Mouse (Mus musculus): ENCODE measurements at regions not wholly inside any gene's neighbourhood (a gene's known extent, or its start where the extent isn't known, plus 50 kb on each side); places are given as distances from the start of the nearest gene placed in this dataset.

DNA sequence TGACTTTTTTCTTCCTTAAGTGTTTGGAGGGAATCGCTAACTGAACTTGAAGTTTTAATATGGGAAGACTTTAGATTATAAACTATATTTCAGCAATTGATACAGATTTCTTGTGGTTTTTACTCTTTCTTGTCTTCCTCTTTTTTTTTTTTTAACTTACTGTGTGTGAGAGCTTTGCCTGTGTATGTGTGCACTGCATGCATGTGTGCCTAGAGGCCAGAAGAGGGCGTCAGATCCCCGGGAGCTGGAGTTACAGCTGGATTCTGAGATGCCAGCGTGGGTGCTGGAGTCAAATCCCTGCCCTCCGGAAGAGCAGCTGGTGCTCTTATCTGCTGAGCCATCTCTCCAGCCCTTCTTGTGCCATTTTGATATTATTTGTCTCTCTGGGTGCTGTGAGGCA, 129.6 kb downstream of the Trim33 start:
- in situ Hi-C loops (cut with MboI, MseI), result no loop called here

DNA sequence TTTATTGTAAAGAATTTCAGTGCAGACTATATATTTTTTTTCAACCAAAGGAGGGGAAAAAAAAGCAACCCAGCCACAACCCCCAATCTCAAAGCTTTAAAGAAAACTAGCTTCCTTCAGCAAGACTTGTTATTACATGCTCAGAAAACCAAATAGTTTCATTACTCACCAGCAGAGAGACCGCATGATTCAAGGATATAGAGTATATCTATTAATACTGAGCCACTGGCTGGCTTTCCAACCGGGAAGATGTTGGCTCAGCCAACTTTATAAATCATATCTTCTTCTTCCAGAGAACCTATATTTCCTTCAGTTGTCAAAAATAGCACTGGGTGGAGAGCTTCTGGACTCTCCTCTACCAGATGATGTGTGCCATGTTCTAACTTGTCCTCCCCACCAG, 133.2 kb downstream of the Trim33 start:
- in situ Hi-C loops (cut with MboI, MseI), result no loop called here

DNA sequence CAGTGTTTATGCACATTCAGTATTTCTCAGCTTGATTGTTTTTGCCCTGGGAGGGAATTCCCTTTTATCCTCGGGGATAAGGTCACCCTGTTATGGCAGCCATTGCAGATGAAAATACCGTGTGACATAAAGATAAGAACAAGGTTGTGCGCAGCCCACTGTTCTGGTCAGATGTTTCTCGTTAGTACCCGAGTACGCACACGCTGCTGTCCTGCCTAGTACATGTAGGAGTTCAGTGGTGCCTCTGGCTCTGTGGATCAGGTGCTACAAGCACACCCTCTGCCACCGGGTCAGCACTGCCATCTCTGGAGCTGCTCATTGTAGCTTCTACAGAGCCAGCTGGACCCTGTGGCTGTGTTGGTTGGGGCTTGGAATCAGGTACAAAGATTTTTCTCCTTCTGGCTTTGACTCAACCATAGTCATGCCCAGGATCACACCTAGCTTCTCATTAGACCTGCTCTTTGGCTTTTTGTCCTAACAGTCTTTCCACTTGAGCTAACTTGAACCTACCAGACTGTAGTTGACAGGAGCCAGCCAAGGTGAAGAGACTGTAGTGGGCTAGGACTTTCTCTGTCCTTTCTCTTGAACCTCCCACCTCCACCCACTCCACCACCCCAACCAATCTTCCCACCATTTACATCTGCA, 136.1 kb downstream of the Trim33 start:
- in situ Hi-C loops (cut with MboI, MseI), result no loop called here

DNA sequence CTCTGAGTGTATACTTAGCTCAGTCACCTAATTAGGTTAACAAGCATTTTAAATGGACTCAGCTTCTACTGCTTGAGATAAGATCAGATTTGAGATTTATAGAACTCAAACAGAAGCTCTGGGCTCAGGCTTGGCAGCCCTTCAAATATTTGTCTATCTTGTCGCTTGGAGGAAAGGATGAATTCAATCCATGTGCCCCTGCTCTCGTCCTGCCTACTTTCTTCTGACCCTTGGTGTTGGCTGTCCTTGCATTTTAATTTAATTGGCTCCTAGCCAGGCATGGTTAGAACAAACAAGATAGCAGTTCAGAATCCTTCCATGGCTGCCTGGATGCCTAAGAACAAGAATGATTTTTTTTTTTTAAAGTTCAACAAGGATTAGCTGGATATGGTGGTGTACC, 137.2 kb downstream of the Trim33 start:
- in situ Hi-C loops (cut with MboI, MseI), result no loop called here

DNA sequence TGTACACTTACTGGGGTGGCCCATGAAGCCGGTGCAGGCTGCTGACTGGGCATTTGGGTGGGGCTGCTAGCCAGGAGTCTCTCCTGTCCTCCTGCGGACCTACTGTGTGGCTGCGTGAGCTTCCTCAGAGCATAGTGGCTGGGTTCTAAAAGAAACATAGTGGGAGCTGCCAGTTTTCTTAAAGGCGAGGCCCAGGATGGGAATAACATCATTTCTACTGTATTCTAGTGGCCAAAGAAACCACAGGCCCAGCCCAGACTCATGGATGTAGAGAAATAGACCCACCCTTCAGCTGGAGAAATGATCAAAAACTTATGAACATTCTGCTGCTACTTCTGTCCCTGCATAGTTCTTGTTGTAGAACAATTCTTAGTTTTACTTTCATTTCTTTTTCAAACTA, 138.7 kb downstream of the Trim33 start:
- in situ Hi-C loops (cut with MboI, MseI), result no loop called here

DNA sequence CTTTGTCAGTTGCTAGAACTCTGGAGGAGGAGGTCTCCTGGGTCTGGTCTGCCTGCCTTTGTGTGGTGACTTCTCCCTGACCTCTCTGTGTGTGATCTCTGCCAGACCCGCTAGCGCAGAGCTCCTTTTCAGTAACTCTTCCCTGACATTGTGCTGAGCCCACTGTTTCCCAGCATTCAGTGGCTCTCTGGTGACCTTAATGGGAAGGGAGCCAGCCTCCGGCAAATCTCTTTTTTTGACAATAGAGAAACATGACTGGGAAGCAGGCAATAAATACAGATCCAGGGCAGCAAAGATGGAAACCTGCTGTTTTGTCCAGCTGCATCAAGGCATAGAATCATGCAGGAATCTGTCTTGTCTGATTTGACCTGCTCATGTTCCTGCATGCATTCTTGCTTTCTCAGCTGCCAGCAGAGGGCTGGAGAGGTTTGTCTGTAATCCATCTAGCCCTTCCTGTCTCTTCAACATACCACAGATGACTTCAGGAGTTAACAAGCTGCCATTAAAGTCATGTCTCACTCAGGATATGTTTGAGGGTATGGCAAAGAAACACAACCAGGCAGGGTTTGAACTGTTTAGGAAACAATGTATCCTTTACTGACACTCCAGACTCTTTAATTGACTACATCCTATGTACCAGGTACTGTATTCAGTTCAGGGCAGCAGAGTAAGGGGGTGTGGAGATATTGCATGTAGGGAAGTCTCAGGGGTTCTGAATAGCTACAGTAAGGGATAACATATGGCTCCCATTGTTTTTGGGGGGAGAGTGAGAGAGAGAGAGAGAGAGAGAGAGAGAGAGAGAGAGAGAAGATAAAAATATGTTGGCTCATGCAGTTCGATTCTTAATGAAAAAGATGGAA, 140.9 kb downstream of the Trim33 start:
- in situ Hi-C loops (cut with MboI, MseI), result no loop called here

DNA sequence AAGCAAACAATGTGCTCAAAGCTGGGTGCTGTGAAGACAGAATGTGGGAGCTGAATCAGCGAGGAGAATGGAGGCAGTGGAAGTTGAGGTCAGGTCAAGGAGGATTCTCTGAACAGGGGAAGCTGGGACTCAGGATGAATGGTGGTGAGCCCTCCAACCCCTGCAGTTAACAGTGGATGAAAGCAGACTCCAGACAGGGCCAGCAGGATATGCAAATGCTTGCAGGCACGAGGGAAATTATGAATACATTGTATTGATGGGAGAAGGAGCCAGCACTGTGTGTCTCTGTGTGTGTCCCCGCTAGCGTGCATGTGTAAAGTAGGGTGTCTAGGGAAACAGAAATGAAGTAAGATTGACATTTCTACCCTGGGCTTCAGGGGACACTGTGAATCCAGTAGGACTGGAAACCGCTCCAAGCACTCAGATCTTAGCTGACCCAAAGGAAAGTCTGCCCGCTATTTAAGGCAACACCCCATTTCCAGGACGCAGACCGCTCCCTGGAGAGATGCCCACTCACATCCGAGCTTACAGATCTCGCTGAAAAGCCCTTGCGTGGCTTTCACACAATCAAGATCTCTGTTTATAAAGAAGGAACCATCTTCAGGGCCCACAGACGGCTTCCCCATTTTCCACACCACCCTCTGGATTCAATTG, 141.7 kb downstream of the Trim33 start:
- in situ Hi-C loops (cut with MboI, MseI), result no loop called here

DNA sequence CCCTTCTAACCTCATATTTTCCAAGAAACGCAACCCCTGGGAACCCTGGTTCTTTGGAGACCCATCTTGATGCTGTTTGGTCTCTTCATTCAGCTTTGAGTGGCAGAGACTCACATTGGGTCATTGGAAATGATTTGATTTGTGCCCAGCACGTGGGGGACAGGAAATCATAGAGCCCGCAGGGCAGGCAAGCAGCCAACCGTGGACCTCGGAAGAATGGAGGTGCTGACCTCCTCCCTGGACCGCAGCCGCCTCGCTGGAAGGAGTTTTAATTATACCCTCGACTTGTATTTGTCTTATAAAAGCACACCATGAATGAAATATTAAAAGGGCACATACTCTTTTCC, 142.2 kb downstream of the Trim33 start:
- in situ Hi-C loops (cut with MboI, MseI), result no loop called here

DNA sequence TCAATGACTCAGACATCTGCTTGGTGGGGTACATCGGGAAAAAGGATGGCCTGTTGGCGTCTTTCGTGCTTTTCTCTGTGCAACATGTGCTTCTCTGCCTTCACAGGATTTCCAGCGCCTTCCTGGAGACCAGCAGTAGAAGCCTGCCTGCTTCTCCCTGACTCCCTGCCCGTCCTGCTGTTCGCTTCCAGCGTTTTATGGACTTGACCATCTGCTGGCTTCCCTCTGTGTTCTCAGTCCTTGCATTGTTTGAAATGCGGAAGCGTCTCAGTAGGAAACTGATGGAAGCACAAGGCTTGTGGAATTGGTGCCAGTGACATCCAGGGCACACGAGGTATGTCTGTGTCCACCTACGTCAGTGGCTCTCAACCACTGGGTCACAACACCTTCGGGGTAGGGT, 143.7 kb downstream of the Trim33 start:
- in situ Hi-C loops (cut with MboI, MseI), result no loop called here

DNA sequence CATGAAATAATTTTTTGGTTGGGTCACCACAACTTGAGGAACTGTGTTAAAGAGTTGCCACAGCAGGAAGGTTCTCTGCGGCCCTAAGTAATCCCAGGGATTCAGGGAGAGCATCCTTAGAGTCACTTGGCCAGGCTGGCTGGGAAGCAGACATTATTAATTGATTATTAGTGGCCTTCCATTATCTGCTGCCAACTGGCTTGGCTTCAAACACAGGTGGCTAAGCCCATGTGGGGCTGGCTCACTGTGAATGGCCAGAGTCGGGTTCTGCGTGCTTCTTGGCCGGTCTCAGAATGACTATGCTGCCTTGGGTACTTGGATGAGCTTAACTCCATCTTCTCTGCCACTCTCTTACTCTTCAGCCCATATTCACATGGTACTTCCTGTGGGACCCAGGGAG, 144.2 kb downstream of the Trim33 start:
- in situ Hi-C loops (cut with MboI, MseI), result no loop called here

DNA sequence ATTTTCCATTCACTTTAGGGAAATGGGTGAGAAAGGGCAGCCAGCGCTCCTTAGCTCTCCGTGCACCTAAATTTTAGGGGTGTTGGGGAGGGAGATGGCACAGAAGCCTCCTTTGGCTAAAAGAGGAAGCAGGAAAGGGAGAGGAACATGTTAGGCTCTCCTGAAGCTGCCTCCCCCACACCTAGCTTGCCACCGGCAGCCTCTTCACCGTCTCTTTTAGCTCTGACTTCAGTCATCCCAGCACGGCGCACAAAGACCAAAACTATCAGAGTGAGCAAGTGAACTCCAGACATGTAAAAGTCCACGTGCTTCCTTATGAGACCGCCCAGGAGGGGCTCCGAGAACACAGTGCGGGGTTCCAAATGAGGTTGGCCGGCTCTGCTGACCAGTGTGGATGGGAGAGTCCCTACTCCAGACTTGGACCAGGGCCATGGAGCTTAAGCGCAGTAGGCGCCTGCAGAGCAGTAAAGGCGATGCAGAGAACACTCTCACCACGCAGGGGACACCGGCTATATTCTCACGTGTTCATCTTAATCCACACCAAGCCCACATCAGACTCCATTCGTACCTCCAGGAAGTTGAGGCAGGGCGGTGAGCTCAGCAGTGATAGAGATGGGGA, 146.8 kb downstream of the Trim33 start:
- in situ Hi-C loops (cut with MboI, MseI), result no loop called here

DNA sequence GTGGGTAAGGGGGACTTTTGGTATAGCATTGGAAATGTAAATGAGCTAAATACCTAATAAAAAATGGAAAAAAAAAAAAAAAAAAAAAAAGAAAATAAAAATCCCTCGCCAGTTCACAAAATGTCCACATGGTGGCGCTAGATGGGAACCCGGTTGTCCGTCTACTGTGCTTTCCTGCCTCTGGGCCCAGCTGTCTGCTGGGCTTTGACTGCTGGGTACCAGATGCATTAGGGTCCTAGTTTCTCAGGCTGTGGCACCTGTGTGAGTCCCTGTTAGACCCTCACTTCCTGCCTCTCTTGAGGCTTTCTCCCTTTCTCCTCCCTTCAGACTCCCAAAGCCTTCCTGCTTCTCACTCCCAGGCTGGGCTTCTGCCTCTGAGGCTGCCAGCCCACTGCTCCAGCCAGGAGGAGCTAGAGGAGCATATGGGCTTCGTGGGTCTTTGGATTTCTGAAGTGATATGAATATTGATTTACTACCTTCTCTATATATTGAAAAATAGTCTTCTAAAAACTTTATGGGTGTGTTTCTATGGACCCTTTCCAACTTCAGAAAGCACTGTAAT, 145.7 kb upstream of the Syt6 start:
- in situ Hi-C loops (cut with MboI, MseI), result no loop called here

DNA sequence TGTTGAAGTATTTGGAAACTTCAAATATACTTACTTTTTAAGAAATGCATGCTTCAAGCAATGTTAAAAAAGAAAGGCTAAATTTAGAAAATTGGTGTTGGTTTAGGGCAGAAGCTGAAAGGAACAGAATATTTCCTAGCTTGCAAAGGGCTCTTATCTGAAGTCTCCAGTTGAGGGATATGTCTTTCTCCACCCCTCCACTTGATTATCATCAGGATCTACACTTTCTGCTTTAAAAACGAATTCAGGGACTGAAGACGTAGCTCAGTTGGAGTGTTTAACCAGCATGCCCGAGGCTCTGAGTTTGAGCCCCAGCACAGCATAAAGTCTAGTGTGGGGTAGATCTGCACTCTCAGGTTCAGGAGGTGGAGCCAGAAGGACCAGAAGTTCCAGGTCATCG, 144.9 kb upstream of the Syt6 start:
- in situ Hi-C loops (cut with MboI, MseI), result loop anchor here (5.0 kb wide), 1 partner anchor 307 kb away; the partner anchor contains the start of genes Gm10964 (in 2 of the 2) and Olfml3 (in 2 of the 2)

DNA sequence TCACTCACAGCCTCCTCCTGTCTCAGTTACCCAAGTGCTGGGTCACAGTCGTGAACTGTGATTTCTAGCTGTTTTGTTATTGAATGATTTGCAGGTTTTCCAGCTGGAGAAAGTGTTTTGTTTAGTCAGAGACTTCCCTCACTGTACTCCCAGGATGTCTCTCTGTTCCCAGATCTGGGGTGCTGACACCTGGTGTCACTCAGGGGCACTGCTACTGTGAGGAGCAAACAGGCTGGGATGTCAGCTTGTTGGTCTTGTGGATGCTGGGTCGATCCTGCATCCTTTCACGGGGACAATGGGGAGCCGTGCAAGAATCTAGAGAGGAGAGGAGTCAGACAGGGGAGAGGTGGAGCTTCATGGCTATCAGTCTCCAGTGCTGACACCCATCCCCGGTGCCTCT, 142.8 kb upstream of the Syt6 start:
- in situ Hi-C loops (cut with MboI, MseI), result loop anchor here (5.0 kb wide), 1 partner anchor 305 kb away; the partner anchor contains the start of genes Gm10964 (in 2 of the 2) and Olfml3 (in 2 of the 2)

DNA sequence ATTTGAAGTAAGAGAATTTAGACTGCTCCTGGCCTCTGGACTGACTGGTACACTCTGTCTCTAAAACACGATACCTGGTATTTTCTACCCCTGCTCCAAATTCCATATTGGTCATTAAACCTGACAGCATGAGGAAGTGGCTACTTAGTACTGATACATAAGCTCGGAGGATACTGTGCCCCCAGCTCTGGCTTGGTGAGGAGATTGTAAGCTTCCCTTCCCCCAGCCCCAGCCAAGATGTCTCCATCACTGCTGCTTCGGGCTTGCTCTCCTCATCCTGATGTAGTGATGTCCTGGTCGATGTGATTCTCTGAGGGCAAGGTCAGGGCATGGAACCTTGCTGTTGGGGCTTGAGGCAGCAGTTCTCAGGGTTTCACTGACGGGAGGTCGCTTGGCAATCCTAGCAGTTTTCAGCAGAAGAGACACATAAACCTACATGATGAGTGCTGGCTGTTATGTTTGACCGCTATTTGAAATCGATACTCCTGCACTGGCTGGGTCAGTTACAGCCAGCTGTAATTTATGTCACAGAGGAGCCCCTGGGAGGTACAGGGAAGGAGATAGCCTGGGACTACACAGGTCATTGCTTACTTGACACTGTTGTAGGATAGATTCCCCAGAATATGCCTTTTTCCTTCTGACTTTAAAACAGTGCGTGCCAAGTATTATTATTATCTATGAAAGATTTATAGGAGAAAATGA, 138.0 kb upstream of the Syt6 start:
- in situ Hi-C loops (cut with MboI, MseI), result no loop called here

DNA sequence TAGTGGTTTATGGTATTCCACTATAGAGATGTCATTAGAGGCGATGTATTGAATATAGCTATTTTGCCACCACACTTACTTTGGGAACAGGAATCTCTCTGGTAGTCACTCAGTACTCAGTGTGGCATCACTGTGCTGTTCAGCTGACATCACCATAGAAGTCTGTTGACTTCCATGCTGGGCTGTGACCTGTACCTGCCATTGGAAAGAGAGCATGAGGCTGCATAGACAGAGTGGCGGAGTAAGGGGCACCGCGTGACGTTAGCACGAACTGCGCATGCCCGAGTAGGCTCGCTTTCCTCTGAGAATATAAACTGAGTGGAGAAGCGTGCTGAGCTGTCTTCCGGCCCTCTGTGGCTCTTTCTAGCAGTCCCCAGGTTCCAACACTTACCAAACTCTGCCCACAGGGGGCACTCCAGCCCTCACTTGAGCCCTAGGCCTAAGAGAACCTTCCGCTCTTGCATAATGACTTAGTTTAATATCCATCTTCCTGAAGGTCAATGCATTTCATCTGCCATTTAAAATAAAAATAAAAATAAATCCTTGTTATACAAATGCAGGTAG, 136.2 kb upstream of the Syt6 start:
- in situ Hi-C loops (cut with MboI, MseI), result no loop called here

DNA sequence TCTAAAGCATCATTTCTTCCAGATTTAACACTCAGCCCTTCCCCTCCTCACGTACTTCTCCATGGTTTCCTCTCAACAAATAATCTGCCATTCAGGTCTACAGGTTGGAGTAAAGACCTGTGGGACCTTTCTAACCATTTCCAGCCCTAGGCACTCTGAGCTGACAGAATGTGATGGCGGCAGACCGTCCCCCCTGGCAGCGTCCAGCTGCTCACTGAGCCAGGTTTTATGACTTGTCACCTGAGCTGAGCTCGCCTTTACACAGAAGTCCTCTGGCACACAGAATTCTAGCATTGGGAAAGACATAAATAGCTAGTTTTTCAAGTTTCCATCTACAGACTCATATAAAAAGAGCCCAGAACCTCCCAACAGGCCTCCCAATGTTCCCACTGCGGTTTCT, 131.8 kb upstream of the Syt6 start:
- in situ Hi-C loops (cut with MboI, MseI), result loop anchor here in 1 of 2 experiments (10.0 kb wide), 1 partner anchor 392 kb away; the partner anchor contains the start of gene Bcl2l15

DNA sequence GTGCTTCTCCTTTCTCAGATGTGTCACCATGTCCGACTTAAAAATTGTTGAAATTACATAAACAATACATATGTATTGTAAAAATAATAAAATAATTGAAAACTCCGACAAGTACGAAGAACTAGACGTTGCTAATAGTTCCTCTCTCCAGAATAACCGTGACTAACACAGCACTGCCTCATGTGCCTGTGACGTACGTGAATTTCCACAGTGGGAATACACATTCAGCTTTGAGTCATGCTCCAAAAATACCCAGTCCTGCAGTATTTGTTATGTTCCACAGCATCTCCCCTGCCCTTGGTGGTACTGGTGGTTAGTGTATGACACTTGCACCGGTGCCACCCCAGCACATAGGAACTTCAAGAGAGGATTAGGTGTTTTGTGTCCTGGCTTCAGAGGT, 129.2 kb upstream of the Syt6 start:
- in situ Hi-C loops (cut with MboI, MseI), result loop anchor here in 1 of 2 experiments (10.0 kb wide), 1 partner anchor 389 kb away; the partner anchor contains the start of gene Bcl2l15

DNA sequence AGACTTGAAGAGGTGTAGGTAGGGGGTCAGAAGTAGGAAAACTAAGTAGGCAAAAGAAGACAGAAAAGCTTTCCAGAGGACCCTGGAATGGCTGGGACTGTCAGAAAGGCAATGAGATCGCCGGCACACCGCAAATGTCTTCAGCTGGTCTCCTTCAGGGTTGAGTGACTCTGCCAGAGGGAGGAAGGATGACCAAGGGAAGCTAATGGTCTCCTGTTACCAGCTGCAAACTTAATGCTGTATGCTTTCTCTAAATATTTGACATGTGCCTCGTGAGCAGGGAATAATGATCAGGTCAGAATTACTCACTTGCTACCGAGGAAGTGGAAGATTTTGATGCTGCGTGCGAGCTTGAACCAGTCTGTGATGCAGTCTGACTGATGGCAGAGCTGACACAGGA, 125.2 kb upstream of the Syt6 start:
- in situ Hi-C loops (cut with MboI, MseI), result loop anchor here in 1 of 2 experiments (10.0 kb wide), 2 partner anchors 385 to 1695 kb away; partner anchors contain the start of gene Bcl2l15

DNA sequence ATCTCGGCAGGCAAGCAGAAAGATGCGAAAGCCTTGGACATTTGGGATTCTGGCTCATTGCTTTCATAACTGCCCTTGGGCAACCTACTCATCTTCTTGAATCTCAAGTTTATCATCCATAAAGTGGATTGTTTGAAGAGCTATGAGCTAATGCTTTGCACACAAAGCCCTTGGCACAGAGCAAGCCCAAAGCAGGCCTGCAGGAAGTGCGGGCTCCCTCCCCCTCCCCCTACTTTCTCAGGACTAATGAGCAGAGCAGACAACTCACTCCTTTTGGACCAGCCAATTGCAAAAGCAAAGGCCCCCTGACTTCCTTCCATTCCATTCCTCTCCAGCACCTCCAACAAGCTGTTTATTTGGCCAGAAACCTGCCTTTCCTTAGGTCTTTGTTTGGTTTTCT, 123.1 kb upstream of the Syt6 start:
- in situ Hi-C loops (cut with MboI, MseI), result loop anchor here in 1 of 2 experiments (10.0 kb wide), 1 partner anchor 1697 kb away; no protein-coding TSS in a partner anchor

Data from T-helper 17 cell (primary cell).